Mouse (Mus musculus): ENCODE data around the gene Scn11a. TPM values are rescaled to one million over a fixed set of nuclear protein-coding genes. Genes with fewer than 3 reads are reported as not detected.
A peak's percentile ranks its signal among the peaks of the same experiment; 100 is the strongest.

Scn11a gene
- polyA plus RNA-seq, 1 experiment from 2014 or later: 0.02 TPM

GRCm38 (mm10) chr9:119768585-119768984 lies 56.7 kb downstream of the Scn11a start:
- ATAC-seq (ENCODE audit: low read depth): no peak
- no peaks in the 10 kb centered on the region for H3K4me1 ChIP-seq (ENCODE audit: control insufficient read depth, low read depth, low read length)
- 25% methylated on average over 7 of the region's 7 CpGs for WGBS (ENCODE audit: insufficient replicate concordance)
- H3K4me3 ChIP-seq (ENCODE audit: low read depth, low read length): no peak overlapping the region
- no peak overlapping the region for H3K4me2 ChIP-seq (ENCODE audit: low read depth, low read length)
- H3K27ac ChIP-seq (ENCODE audit: low read length): no peak overlapping the region
- no peaks in the 10 kb centered on the region for H3K9me3 ChIP-seq (replicated peaks; ENCODE audit: control insufficient read depth, low read length)
- no peak overlapping the region for H3K9ac ChIP-seq (ENCODE audit: low read depth, low read length)
- no peaks in the 10 kb centered on the region for H3K36me3 ChIP-seq (ENCODE audit: control insufficient read depth, insufficient read depth)
- no peaks in the 10 kb centered on the region for H3K27me3 ChIP-seq (ENCODE audit: control insufficient read depth, insufficient read depth, low read depth, low read length)

GRCm38 (mm10) chr9:119760226-119760625 lies 65.0 kb downstream of the Scn11a start:
- Histone ChIP-seq H3K9me3 (replicated peaks; ENCODE audit: control insufficient read depth, low read length) (no peaks in the 10 kb centered on the region), H3K9ac (ENCODE audit: low read depth, low read length) (no peak overlapping the region), H3K4me1 (ENCODE audit: control insufficient read depth, low read depth, low read length) (no peaks in the 10 kb centered on the region), H3K27me3 (ENCODE audit: control insufficient read depth, insufficient read depth, low read depth, low read length) (no peaks in the 10 kb centered on the region), H3K4me3 (ENCODE audit: low read depth, low read length) (no peak overlapping the region), H3K27ac (ENCODE audit: low read length) (no peak overlapping the region), H3K36me3 (ENCODE audit: control insufficient read depth, insufficient read depth) (no peaks in the 10 kb centered on the region), H3K4me2 (ENCODE audit: low read depth, low read length) (no peak overlapping the region)
- WGBS (ENCODE audit: insufficient replicate concordance): 66% methylated on average over 3 of the region's 3 CpGs
- no peak for ATAC-seq (ENCODE audit: low read depth)

- no peak overlapping the region for H3K9ac ChIP-seq (ENCODE audit: low read depth, low read length)
- H3K27ac ChIP-seq (ENCODE audit: low read length): no peak overlapping the region
- no peak overlapping the region for H3K4me2 ChIP-seq (ENCODE audit: low read depth, low read length)
- H3K9me3 ChIP-seq (replicated peaks; ENCODE audit: control insufficient read depth, low read length): no peaks in the 10 kb centered on the region; the same call in 1 of the 2 replicates
- H3K4me3 ChIP-seq (ENCODE audit: low read depth, low read length): no peak overlapping the region
- ATAC-seq (ENCODE audit: low read depth): no peak
- H3K27me3 ChIP-seq (ENCODE audit: control insufficient read depth, insufficient read depth, low read depth, low read length): no peaks in the 10 kb centered on the region
- H3K4me1 ChIP-seq (ENCODE audit: control insufficient read depth, low read depth, low read length): no peaks in the 10 kb centered on the region
- H3K36me3 ChIP-seq (ENCODE audit: control insufficient read depth, insufficient read depth): no peaks in the 10 kb centered on the region
- 55% methylated on average over 1 of the region's 1 CpGs for WGBS (ENCODE audit: insufficient replicate concordance)
Observed at GRCm38 (mm10) chr9:119759457-119759856, 65.8 kb downstream of the Scn11a start.

- no peak overlapping the region for H3K4me3 ChIP-seq (ENCODE audit: low read depth, low read length)
- ATAC-seq (ENCODE audit: low read depth): no peak
- no peaks in the 10 kb centered on the region for H3K27me3 ChIP-seq (ENCODE audit: control insufficient read depth, insufficient read depth, low read depth, low read length)
- 7% methylated on average over 5 of the region's 5 CpGs for WGBS (ENCODE audit: insufficient replicate concordance)
- no peaks in the 10 kb centered on the region for H3K4me1 ChIP-seq (ENCODE audit: control insufficient read depth, low read depth, low read length)
- no peak overlapping the region for H3K27ac ChIP-seq (ENCODE audit: low read length)
- no peak overlapping the region for H3K9ac ChIP-seq (ENCODE audit: low read depth, low read length)
- H3K4me2 ChIP-seq (ENCODE audit: low read depth, low read length): no peak overlapping the region
- no peaks in the 10 kb centered on the region for H3K36me3 ChIP-seq (ENCODE audit: control insufficient read depth, insufficient read depth)
- H3K9me3 ChIP-seq (replicated peaks; ENCODE audit: control insufficient read depth, low read length): no peaks in the 10 kb centered on the region; the same call in 1 of the 2 replicates
Observed at GRCm38 (mm10) chr9:119751507-119751906, 73.7 kb downstream of the Scn11a start.

- Histone ChIP-seq H3K4me1 (ENCODE audit: control insufficient read depth, low read depth, low read length) (no peaks in the 10 kb centered on the region), H3K9me3 (replicated peaks; ENCODE audit: control insufficient read depth, low read length) (no peaks in the 10 kb centered on the region), H3K27me3 (ENCODE audit: control insufficient read depth, insufficient read depth, low read depth, low read length) (no peaks in the 10 kb centered on the region), H3K4me2 (ENCODE audit: low read depth, low read length) (no peak overlapping the region), H3K27ac (ENCODE audit: low read length) (no peak overlapping the region), H3K9ac (ENCODE audit: low read depth, low read length) (no peak overlapping the region), H3K4me3 (ENCODE audit: low read depth, low read length) (no peak overlapping the region), H3K36me3 (ENCODE audit: control insufficient read depth, insufficient read depth) (no peaks in the 10 kb centered on the region)
- WGBS (ENCODE audit: insufficient replicate concordance): 57% methylated on average over 9 of the region's 9 CpGs
- no peak for ATAC-seq (ENCODE audit: low read depth)
Observed at GRCm38 (mm10) chr9:119749112-119749511, 76.1 kb downstream of the Scn11a start.

GRCm38 (mm10) chr9:119743900-119744299 lies 81.4 kb downstream of the Scn11a start:
- no peak overlapping the region for H3K27ac ChIP-seq (ENCODE audit: low read length)
- H3K4me1 ChIP-seq (ENCODE audit: control insufficient read depth, low read depth, low read length): no peaks in the 10 kb centered on the region
- no peak overlapping the region for H3K4me3 ChIP-seq (ENCODE audit: low read depth, low read length)
- H3K4me2 ChIP-seq (ENCODE audit: low read depth, low read length): no peak overlapping the region
- H3K36me3 ChIP-seq (ENCODE audit: control insufficient read depth, insufficient read depth): no peaks in the 10 kb centered on the region
- WGBS (ENCODE audit: insufficient replicate concordance): 9% methylated on average over 4 of the region's 4 CpGs
- no peaks in the 10 kb centered on the region for H3K27me3 ChIP-seq (ENCODE audit: control insufficient read depth, insufficient read depth, low read depth, low read length)
- H3K9ac ChIP-seq (ENCODE audit: low read depth, low read length): no peak overlapping the region
- peak; percentile 24; the same call in 1 of the 2 replicates for ATAC-seq (ENCODE audit: low read depth)
- no peaks in the 10 kb centered on the region for H3K9me3 ChIP-seq (replicated peaks; ENCODE audit: control insufficient read depth, low read length)

- ATAC-seq (ENCODE audit: low read depth): no peak
- Histone ChIP-seq H3K27me3 (ENCODE audit: control insufficient read depth, insufficient read depth, low read depth, low read length) (no peaks in the 10 kb centered on the region), H3K27ac (ENCODE audit: low read length) (no peak overlapping the region), H3K4me2 (ENCODE audit: low read depth, low read length) (no peak overlapping the region), H3K4me3 (ENCODE audit: low read depth, low read length) (no peak overlapping the region), H3K9me3 (replicated peaks; ENCODE audit: control insufficient read depth, low read length) (no peaks in the 10 kb centered on the region), H3K9ac (ENCODE audit: low read depth, low read length) (no peak overlapping the region), H3K4me1 (ENCODE audit: control insufficient read depth, low read depth, low read length) (no peaks in the 10 kb centered on the region), H3K36me3 (ENCODE audit: control insufficient read depth, insufficient read depth) (no peaks in the 10 kb centered on the region)
- WGBS (ENCODE audit: insufficient replicate concordance): 41% methylated on average over 3 of the region's 3 CpGs
Observed at GRCm38 (mm10) chr9:119743312-119743711, 81.9 kb downstream of the Scn11a start.

- no peaks in the 10 kb centered on the region for H3K27me3 ChIP-seq (ENCODE audit: control insufficient read depth, insufficient read depth, low read depth, low read length)
- H3K4me1 ChIP-seq (ENCODE audit: control insufficient read depth, low read depth, low read length): no peaks in the 10 kb centered on the region
- no peak overlapping the region for H3K4me3 ChIP-seq (ENCODE audit: low read depth, low read length)
- no peak overlapping the region for H3K27ac ChIP-seq (ENCODE audit: low read length)
- H3K4me2 ChIP-seq (ENCODE audit: low read depth, low read length): no peak overlapping the region
- WGBS (ENCODE audit: insufficient replicate concordance): 33% methylated on average over 5 of the region's 5 CpGs
- no peaks in the 10 kb centered on the region for H3K36me3 ChIP-seq (ENCODE audit: control insufficient read depth, insufficient read depth)
- no peaks in the 10 kb centered on the region for H3K9me3 ChIP-seq (replicated peaks; ENCODE audit: control insufficient read depth, low read length)
- no peak for ATAC-seq (ENCODE audit: low read depth)
- H3K9ac ChIP-seq (ENCODE audit: low read depth, low read length): no peak overlapping the region
Observed at GRCm38 (mm10) chr9:119741101-119741786, 84.0 kb downstream of the Scn11a start.

- H3K27me3 ChIP-seq (ENCODE audit: control insufficient read depth, insufficient read depth, low read depth, low read length): no peaks in the 10 kb centered on the region
- H3K4me2 ChIP-seq (ENCODE audit: low read depth, low read length): peak overlapping the region; percentile 39; the same call in 1 of the 2 replicates
- no peaks in the 10 kb centered on the region for H3K9me3 ChIP-seq (replicated peaks; ENCODE audit: control insufficient read depth, low read length)
- H3K27ac ChIP-seq (ENCODE audit: low read length): peak overlapping the region; percentile 69
- no peaks in the 10 kb centered on the region; the same call in 1 of the 2 replicates for H3K4me1 ChIP-seq (ENCODE audit: control insufficient read depth, low read depth, low read length)
- no peak overlapping the region for H3K4me3 ChIP-seq (ENCODE audit: low read depth, low read length)
- no peaks in the 10 kb centered on the region for H3K36me3 ChIP-seq (ENCODE audit: control insufficient read depth, insufficient read depth)
- H3K9ac ChIP-seq (ENCODE audit: low read depth, low read length): no peak overlapping the region
- peak; percentile 89 for ATAC-seq (ENCODE audit: low read depth)
- 59% methylated on average over 11 of the region's 11 CpGs for WGBS (ENCODE audit: insufficient replicate concordance)
Observed at GRCm38 (mm10) chr9:119728412-119729097, 96.7 kb downstream of the Scn11a start.
